Mouse (Mus musculus) hindbrain, embryonic 13.5 days (tissue): ENCODE data around the gene Sept8. TPM values are rescaled to one million over a fixed set of nuclear protein-coding genes. Genes with fewer than 3 reads are reported as not detected.

Experiments
- ATAC-seq: fragments of 200-750 bp; cut with Nextera tagmentation; 2 replicates; pipeline ENCODE4 v1.8.0; 2017; ENCODE audit warnings: moderate TSS enrichment; ENCODE audit not compliant: low FRiP score
- H3K27ac ChIP-seq: fragments of 300-500 bp; sonication (generic); 2 replicates; pipeline ENCODE4 v1.5.1; 2015; ENCODE audit warnings: inconsistent platforms, mild to moderate bottlenecking, moderate library complexity
- H3K27me3 ChIP-seq: fragments of 300-500 bp; sonication (generic); 2 replicates; pipeline ENCODE4 v1.6.1; 2015; ENCODE audit warnings: mild to moderate bottlenecking, inconsistent platforms
- H3K36me3 ChIP-seq: fragments of 300-500 bp; sonication (generic); 2 replicates; pipeline ENCODE4 v1.6.1; 2015; ENCODE audit warnings: mild to moderate bottlenecking, inconsistent platforms
- H3K4me1 ChIP-seq: fragments of 300-500 bp; sonication (generic); replicated peaks from 2 replicates; pipeline ENCODE4 v1.6.1; 2015; ENCODE audit warnings: inconsistent platforms
- H3K4me2 ChIP-seq: fragments of 300-500 bp; sonication (generic); 2 replicates; pipeline ENCODE4 v1.6.1; 2015; ENCODE audit warnings: inconsistent platforms, mild to moderate bottlenecking, moderate library complexity
- H3K4me3 ChIP-seq: fragments of 300-500 bp; sonication (generic); 2 replicates; pipeline ENCODE4 v1.5.1; 2015; ENCODE audit warnings: mild to moderate bottlenecking, inconsistent platforms
- H3K9ac ChIP-seq: fragments of 300-500 bp; sonication (generic); 2 replicates; pipeline ENCODE4 v1.6.1; 2015; ENCODE audit warnings: mild to moderate bottlenecking, inconsistent platforms
- H3K9me3 ChIP-seq: fragments of 300-500 bp; sonication (generic); 2 replicates; pipeline ENCODE4 v1.6.1; 2016; ENCODE audit warnings: inconsistent platforms
- WGBS: fragments of 180-500 bp; shearing (Covaris S2); methylation state at CpG from one replicate; pipeline ENCODE4 v1.1.7; 2015; 5-methylcytosine and 5-hydroxymethylcytosine counted together
- polyA plus RNA-seq: library from polyadenylated mRNA; unstranded; fragments of >200 nt; fragmentation: Nextera tagmentation; extraction: Ambion mirVana; gene quantifications from 2 replicates; pipeline ENCODE4 v1.2.1, GENCODE M21; 2015

Sept8 gene
- polyA plus RNA-seq = 16.4 and 17.3 TPM in 2 replicates

DNA sequence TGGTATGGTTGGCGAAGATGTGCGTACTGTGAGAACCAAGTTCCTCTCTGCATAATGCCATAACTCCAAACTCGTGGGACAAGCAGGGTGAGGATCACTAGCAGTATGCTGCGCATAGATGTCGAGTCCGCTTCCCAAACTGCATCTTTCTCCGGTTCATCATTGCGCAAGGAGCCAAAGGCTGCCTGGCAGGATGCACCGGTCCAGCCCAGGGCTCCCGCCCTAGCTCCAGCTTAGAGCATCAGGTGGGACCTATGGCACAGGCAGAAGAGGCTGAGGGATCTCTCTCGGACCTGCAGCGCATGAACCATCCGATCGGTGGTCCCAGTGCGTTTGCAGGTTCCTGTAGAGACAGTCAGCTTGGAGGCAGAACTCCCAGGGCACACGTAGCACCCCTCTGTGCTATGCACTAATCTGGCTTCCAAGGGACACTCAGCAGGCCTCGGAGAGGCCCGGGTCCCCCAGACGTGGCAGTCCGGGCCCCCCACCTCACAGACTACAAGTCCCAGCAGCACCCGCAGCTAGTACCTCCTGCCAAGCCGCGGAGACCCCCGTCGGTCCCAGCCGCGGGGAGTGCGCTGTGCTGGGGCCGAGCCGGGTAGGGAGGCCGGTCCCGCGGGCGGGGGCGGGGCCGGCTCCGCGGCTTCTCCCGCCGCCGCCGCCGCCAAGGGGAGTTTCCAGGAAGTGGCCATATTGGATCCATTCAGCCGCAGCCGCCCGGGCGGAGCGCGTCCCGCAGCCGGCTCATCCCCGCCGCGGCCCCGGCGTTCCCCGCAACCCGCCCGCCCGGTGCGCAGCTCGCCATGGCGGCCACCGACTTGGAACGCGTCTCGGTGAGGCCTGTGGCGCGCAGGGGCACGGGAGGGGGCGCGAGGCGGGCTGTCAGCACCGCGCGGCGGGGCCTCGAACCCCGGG lies at the start of gene Sept8:
Gene Sept8, plus strand, starts transcription at position 51 of the 915 bp plus-strand sequence.
- no peaks in the 10 kb centered on the region for H3K36me3 ChIP-seq
- H3K27ac ChIP-seq = peak within 1 kb of the TSS; percentile 71
- peak within 1 kb of the TSS; percentile 83 for H3K4me2 ChIP-seq
- H3K27me3 ChIP-seq = peaks cover 34% of the 10 kb centered on the region
- H3K9ac ChIP-seq = peak within 1 kb of the TSS; percentile 87
- H3K9me3 ChIP-seq = no peaks in the 10 kb centered on the region
- 5% methylated on average over 65 of the region's 79 CpGs for WGBS
- H3K4me1 ChIP-seq = peaks cover 47% of the 10 kb centered on the region
- peak within 1 kb of the TSS; percentile 73 for H3K4me3 ChIP-seq
- ATAC-seq = peak; percentile 89

DNA sequence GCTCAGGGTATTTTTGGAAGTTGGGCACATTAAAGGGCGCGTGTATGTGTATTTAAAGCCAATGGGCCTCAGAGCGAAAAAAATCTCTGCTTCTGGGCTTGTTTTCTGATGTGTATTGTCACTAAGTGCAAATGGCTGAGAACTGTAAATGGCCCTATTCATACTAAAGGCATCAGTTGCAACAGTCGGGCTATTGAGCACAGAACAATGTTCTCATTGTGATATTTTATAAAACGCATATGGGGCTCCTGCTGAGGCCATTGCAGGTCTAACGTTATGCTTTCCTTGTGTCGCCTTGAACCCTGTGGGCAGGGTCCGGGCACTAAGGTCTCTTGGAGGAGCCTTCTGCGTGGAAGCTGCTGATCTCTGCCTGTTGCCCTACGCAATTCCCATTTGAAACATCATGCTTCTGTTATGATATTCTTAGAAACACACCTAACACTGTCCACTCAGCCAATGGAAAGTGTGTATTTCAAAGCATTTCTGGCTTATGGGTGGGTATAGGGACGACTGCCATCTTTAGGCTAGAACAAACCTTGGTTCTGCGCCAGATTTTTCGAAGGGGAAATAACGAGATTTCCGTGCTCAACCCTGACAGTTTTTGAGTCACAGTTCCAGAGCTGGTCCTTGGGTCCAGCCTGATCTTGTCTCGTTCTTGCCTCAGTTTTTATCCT lies 49.6 kb upstream of the Sept8 start:
- Histone ChIP-seq H3K9me3 (no peaks in the 10 kb centered on the region), H3K36me3 (no peaks in the 10 kb centered on the region), H3K9ac (no peak overlapping the region), H3K27me3 (peaks cover 87% of the 10 kb centered on the region), H3K4me2 (peak overlapping the region; percentile 52), H3K4me1 (peaks cover 29% of the 10 kb centered on the region), H3K27ac (no peak overlapping the region), H3K4me3 (no peak overlapping the region)
- 31% methylated on average over 16 of the region's 16 CpGs for WGBS
- no peak for ATAC-seq

DNA sequence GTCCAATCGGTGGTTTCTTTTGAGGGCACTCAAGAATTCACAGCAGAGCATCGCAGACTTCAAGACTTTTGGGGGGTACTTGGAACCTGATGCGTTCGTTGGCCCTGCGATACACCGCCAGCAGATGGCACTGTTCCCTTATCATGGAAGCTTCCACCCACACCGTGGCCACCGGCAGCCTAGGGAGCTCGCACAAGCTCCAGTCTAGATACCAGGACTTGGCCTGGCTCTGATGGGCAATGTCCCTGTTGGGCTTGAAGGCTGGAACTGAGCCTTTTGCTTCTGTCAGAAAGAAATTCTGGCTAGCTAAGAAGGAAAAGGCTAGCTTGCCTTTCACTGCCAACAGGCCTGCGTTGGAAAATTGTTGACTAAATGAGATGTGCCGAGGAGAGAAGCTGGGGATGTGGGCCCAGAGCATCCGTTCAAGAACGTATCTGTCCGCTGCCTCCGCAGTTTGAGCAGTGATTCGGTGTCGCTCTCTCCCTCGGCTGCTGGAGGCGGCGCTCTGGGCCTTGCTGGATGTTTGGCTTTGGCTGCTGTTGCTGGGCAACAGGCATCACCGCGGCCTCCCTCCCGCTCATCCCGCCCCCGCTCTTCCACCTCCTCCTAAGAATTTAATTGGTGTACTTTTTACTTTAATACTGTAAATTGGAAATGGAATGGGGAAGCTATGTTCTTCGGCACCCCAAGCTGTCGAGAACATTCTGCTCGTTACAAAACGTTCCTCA lies 48.9 kb upstream of the Sept8 start, which contains the start of gene Gm9837:
Gene Gm9837, minus strand, starts transcription at position 512 of the 728 bp plus-strand sequence.
- Histone ChIP-seq H3K27ac (peak within 1 kb of the TSS; percentile 58; the same call in 1 of the 2 replicates), H3K4me1 (peaks cover 33% of the 10 kb centered on the region), H3K9me3 (no peaks in the 10 kb centered on the region), H3K4me3 (peak within 1 kb of the TSS; percentile 24), H3K9ac (peak within 1 kb of the TSS; percentile 55), H3K36me3 (no peaks in the 10 kb centered on the region), H3K4me2 (peak within 1 kb of the TSS; percentile 52), H3K27me3 (peaks cover 84% of the 10 kb centered on the region)
- ATAC-seq = peak; percentile 81; the same call in 1 of the 2 replicates
- 3% methylated on average over 29 of the region's 29 CpGs for WGBS

DNA sequence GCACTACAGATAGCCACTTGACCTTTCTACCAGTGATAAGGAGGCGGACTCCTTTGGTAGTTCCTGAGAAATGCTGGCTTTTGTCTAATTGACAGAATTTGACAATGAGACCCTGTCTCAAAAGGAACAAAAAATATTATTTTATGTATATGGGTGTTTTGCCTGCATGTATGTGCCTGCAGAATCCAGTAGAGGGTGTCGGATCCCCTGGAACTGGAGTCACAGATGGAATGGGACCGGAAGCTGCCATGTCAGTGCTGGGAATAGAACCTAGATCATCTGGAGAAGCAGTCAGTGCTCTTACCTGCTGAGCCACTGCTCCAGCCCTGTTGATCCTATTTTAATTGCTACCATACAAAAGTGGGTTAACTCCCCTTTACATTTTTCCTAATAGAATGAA lies 46.3 kb upstream of the Sept8 start:
- Histone ChIP-seq H3K4me2 (no peak overlapping the region), H3K27ac (no peak overlapping the region), H3K9ac (no peak overlapping the region), H3K27me3 (peaks cover 67% of the 10 kb centered on the region), H3K4me1 (peaks cover 36% of the 10 kb centered on the region), H3K9me3 (no peaks in the 10 kb centered on the region), H3K4me3 (no peak overlapping the region), H3K36me3 (no peaks in the 10 kb centered on the region)
- 82% methylated on average over 3 of the region's 3 CpGs for WGBS
- no peak for ATAC-seq

DNA sequence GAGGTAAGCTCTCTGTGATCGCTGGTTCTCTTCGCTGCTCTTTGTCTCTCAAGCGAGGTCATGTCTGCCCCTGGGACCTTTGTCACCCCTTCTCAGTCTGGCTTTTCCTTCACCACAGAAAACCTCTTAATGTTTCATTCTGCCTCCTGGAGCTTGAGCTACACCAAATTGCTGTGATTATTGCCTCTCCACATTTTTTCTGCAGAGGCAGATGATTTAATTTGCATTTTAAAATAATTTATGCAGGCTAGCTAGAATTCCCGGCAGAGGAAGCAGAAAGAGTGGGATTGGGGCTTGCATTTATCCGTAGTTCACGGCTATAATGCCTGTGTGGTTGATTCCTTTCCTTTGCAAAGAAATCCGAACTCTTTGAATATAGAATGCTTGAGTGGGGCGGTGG lies 43.4 kb upstream of the Sept8 start:
- Histone ChIP-seq H3K27ac (peak overlapping the region; percentile 71), H3K9ac (peak overlapping the region; percentile 56), H3K4me3 (peak overlapping the region; percentile 8)

DNA sequence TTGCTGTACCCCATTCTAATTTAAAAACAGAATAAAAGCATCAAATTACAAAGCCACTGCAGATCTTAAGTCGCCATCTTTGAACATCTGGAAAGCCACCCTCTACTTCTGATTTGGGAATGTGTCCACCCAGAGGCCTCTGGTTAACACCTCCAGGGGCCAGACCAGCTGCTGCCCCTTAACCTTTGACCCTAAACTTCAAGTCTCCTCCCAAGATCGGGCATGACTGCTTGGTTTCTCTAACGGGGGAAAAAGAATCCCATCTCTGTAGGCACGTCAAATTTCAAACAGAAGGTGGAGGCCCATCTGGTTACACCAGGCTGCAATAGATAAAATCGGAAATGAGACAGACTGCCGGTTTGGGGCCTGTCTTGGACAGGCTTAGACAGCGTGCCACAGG lies 41.2 kb upstream of the Sept8 start:
- Histone ChIP-seq H3K4me1 (peaks cover 39% of the 10 kb centered on the region), H3K4me2 (no peak overlapping the region), H3K27me3 (peaks cover 77% of the 10 kb centered on the region), H3K27ac (no peak overlapping the region), H3K4me3 (no peak overlapping the region), H3K36me3 (no peaks in the 10 kb centered on the region), H3K9ac (no peak overlapping the region), H3K9me3 (no peaks in the 10 kb centered on the region)
- WGBS = 45% methylated on average over 7 of the region's 7 CpGs
- ATAC-seq = no peak

More for the DNA sequence above, 43.4 kb upstream of the Sept8 start:
- WGBS = 13% methylated on average over 8 of the region's 8 CpGs
- Histone ChIP-seq H3K36me3 (no peaks in the 10 kb centered on the region), H3K4me2 (peak overlapping the region; percentile 30), H3K27me3 (peaks cover 76% of the 10 kb centered on the region), H3K4me1 (peaks cover 41% of the 10 kb centered on the region), H3K9me3 (no peaks in the 10 kb centered on the region)
- ATAC-seq = no peak

DNA sequence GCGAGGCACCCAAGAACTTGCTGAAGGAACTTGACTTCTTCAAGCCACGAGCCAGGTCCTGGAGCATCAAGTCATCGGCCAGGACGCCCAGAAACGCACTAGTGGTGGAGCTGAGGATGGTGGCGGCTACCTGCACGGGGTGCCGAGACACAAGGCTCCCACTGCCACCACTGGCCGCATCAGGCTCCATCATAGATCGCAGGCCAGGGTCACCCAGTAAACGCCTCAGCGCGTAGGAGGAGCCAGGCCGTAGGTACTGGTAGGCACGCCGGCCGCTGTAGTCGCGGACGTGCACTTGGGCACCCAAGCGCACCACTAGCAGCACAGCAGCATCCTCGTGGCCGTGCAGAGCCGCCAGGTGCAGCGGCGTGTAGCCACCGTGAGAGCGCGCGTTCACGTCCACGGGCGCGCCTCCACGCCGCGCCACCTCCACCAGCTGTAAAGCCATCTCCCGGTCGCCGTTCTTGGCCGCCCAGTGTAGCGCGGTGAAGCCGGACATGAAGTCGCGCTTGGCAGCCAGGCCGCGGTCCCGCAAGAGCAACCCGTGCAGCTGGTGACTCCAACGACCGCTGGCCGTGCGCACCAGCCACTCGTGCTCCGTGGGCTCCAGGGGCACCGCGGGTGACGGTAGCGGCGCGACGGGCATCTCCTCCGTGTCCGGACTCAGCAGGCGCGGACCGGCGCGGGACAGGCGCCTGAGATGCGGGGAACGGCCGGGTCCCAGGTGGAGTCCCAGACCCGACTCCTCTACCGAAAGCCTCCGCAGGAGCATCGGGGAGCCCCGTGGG lies 40.5 kb upstream of the Sept8 start:
- Histone ChIP-seq H3K36me3 (no peaks in the 10 kb centered on the region), H3K9me3 (no peaks in the 10 kb centered on the region), H3K4me2 (peak overlapping the region; percentile 72), H3K9ac (peak overlapping the region; percentile 69), H3K4me1 (peaks cover 39% of the 10 kb centered on the region), H3K27me3 (peaks cover 78% of the 10 kb centered on the region), H3K4me3 (peak overlapping the region; percentile 49), H3K27ac (no peak overlapping the region)
- WGBS = 6% methylated on average over 76 of the region's 79 CpGs
- peak; percentile 21; the same call in 1 of the 2 replicates for ATAC-seq

DNA sequence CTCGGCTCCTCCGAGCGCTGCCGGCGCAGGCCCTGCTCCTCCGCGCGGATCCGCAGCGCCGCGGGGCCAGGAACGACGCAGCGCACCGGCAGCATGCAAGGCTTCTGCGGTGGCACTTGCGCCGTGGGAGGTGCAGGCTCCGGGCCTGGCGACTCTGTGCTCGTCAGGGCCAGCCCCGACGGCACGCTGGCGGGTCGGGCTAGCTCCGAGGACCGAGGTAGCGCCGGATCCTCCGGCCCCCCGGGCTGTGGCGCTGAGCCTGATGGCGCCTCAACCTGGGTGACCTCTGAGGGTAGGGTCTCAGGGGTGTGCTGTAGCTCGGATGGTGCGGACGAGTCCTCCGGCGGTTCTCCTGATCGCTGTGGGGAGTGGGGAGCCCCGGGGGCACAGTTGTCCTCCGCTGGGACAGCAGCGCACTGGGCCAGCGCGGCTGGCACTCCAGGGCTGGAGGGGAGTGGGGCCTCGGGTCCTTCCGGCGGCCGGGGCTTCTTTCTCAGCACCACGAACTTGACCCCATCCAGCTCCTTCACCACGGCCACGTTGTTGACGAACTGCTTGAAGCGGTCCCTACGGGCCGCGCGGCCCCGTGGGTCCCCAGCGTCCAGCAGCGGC lies 39.8 kb upstream of the Sept8 start:
- Histone ChIP-seq H3K9me3 (no peaks in the 10 kb centered on the region), H3K4me3 (peak overlapping the region; percentile 49), H3K36me3 (no peaks in the 10 kb centered on the region), H3K9ac (peak overlapping the region; percentile 69), H3K4me1 (peaks cover 39% of the 10 kb centered on the region), H3K4me2 (peak overlapping the region; percentile 72), H3K27ac (no peak overlapping the region), H3K27me3 (peaks cover 76% of the 10 kb centered on the region)
- WGBS = under 1% methylated on average over 60 of the region's 62 CpGs
- 0 out of 2 replicates have a peak, but pooled peaks have one; percentile 21 for ATAC-seq

DNA sequence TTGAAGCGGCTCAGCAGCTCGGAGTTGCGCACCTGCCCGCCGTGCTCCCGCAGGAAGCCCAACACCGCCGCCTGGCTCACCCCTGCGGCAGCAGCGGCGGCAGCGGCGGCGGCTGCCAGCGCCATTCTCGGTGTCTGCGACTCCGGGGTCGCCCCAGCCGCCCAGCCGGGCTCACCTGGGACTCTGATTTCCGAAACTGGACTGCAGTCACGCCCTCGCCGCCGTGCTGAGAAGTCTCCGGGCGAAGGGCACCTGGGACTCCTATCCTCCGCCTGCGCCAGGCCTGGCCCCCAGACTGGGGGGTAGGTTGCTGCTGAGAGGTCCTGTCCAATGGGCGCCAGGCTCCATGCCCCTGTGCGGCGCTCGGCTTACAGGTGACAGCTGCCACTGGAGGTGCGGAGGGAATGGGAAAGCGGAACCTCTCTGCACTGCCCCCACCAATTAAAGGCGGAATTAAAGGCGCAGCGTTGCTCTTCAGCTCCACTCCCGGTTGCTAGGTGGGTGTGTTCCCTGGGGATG lies 39.2 kb upstream of the Sept8 start, which contains the start of the genes Gm9945 and Sowaha:
Gene Gm9945, plus strand, starts transcription at position 384 of the 519 bp plus-strand sequence.
Gene Sowaha, minus strand, starts transcription at position 492 of the 519 bp plus-strand sequence.
- 3% methylated on average over 40 of the region's 40 CpGs for WGBS
- Histone ChIP-seq H3K27me3 (peaks cover 72% of the 10 kb centered on the region), H3K4me3 (peak within 1 kb of the TSS; percentile 49), H3K4me1 (peaks cover 37% of the 10 kb centered on the region), H3K9me3 (no peaks in the 10 kb centered on the region), H3K9ac (peak within 1 kb of the TSS; percentile 69), H3K27ac (no peak within 1 kb of the TSS), H3K36me3 (no peaks in the 10 kb centered on the region), H3K4me2 (peak within 1 kb of the TSS; percentile 72)
- peak; percentile 60; the same call in 1 of the 2 replicates for ATAC-seq

DNA sequence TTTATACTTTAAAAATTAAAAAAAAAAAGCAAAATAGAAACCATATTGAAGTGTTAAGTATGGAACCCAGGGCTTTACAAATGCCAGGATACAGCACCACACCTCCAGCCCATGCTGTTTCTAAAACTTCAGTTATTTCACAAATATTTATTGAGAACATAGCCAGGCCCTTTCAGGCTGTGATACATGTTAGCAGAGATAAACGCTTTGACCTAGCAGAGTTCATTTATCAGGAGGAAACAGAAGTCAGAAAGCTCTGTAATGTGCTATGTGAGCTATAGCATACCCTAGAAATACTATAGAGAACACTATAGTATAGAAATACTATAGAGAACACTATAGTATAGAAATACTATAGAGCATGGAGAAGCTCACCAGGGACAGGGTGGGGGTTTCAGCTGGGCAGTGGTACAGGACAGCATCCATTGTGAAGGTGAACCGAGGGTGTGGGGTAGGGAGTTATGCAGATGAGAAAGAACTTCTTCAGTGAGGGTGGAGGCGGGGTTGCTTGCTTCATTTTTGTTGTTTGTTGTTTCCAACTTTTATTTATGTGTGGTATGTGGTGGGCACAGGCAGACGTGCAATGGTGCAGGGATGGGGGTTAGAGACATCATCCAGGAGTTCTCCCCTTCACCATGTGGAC lies 37.8 kb upstream of the Sept8 start:
- no peak for ATAC-seq

More for the DNA sequence above, 37.8 kb upstream of the Sept8 start:
- no peaks in the 10 kb centered on the region for H3K36me3 ChIP-seq
- H3K9me3 ChIP-seq = no peaks in the 10 kb centered on the region
- no peak overlapping the region for H3K4me3 ChIP-seq
- H3K4me1 ChIP-seq = peaks cover 24% of the 10 kb centered on the region
- H3K9ac ChIP-seq = no peak overlapping the region
- H3K27ac ChIP-seq = no peak overlapping the region
- no peak overlapping the region for H3K4me2 ChIP-seq
- H3K27me3 ChIP-seq = peaks cover 84% of the 10 kb centered on the region
- WGBS = 80% methylated on average over 4 of the region's 4 CpGs
